Mouse (Mus musculus) CH12.LX (cell line): ENCODE measurements around the gene Gli3.

Experiments used
- CTCF ChIP-seq, 2 experiments: IDR thresholded peaks in 1 of 2; conservative IDR thresholded peaks in 1 of 2; 2 replicates each; pipeline ENCODE4 v1.5.1; 2011 to 2012; ENCODE audit warnings: low read depth in 2 of 2, low read length in 2 of 2, improper control_type of control experiment in 1 of 2, inconsistent platforms in 1 of 2, mild to moderate bottlenecking in 1 of 2, moderate library complexity in 1 of 2
- NELFE ChIP-seq: IDR thresholded peaks from 2 replicates; pipeline ENCODE4 v1.6.1; 2011; ENCODE audit warnings: low read depth, low read length, improper control_type of control experiment

GRCm38 (mm10) chr13:15664580-15665201 is 201.7 kb downstream of the Gli3 start:
- TF ChIP-seq NELFE (no peak), CTCF (conservative IDR thresholded peaks at IDR 0.05 in 1 of 2, IDR thresholded peaks at IDR 0.05 in 1 of 2; ENCODE audit: low read depth in 2 of 2, low read length in 2 of 2) (no peak)
